Mouse (Mus musculus): Measurements from ENCODE around the gene Gpr18. TPM values are rescaled to one million over a fixed set of nuclear protein-coding genes. Genes with fewer than 3 reads are reported as not detected.

Gpr18 gene
- polyA plus RNA-seq, 1 experiment, result 8.3 TPM

DNA sequence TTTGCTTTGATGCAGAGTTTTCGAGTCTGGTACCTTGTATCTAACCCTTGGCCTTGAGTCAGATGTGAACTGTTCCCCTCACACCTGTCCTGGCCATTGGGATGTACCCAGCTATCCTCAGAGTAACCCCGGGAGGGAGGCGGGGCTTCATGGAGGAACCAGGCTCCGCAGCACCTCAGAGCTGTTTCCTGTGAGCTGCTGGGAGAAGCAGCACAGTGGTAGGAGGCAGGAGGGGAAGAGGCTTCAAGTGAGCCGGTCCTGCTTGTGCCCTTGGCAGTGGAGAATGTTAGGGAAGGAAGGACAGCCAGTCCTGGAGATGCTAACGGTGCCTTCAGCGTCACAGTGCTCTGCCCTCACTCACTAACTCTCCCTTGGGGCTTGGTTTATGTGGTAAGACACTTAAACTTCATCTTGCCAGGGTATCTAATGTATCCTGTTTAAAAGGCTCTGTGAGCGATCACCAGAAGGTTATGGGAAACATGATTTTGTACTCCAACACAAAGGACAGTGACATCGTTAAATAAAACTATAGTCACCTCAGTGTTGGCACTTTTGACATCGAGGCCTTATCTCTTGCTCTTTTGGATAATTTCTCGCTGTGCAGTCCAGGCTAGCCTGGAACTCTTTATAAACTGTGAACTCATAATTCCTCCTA is 22.1 kb upstream of the Gpr18 start:
- Histone ChIP-seq H3K4me3 (replicated peaks; ENCODE audit: extremely low read depth, low read depth, low read length) (no peak overlapping the region), H3K4me1 (ENCODE audit: control insufficient read depth, insufficient read depth, low read length) (0 out of 2 replicates have a peak, but pooled peaks cover 3% of the 10 kb centered on the region)
- WGBS, result 62% methylated on average over 11 of the region's 11 CpGs
- no peak for DNase-seq
- TF ChIP-seq CTCF (IDR thresholded peaks at IDR 0.05; ENCODE audit: insufficient read depth, low read length), result no peak
- TF ChIP-seq POLR2A (IDR thresholded peaks at IDR 0.05; ENCODE audit: borderline replicate concordance, extremely low read depth, low read depth, low read length), result peak; percentile 25; the same call in 1 of the 2 replicates

DNA sequence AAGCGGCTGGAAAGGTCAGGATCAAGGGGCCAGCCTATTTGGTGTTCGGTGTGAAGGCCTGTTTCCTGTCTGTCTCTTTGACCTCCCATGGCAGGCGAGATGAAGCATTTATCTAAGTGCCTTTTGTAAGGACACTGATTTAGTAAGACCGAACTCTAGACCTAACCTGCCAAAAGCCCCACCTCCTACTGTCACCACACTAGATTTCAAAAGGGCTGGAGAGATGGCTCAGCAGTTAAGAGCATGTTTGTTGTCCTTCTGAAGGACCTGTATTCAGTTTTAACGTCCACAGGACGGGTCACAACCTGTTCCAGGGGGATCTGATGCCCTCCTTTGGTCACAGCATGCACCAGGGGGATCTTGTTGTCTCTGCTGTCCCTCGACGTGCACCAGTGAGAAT is 21.3 kb upstream of the Gpr18 start:
- WGBS, result 75% methylated on average over 8 of the region's 8 CpGs
- Histone ChIP-seq H3K4me1 (ENCODE audit: control insufficient read depth, insufficient read depth, low read length) (peaks cover 6% of the 10 kb centered on the region), H3K4me3 (replicated peaks; ENCODE audit: extremely low read depth, low read depth, low read length) (no peak overlapping the region)
- DNase-seq, result no peak
- no peak for TF ChIP-seq POLR2A (IDR thresholded peaks at IDR 0.05; ENCODE audit: borderline replicate concordance, extremely low read depth, low read depth, low read length)
- TF ChIP-seq CTCF (IDR thresholded peaks at IDR 0.05; ENCODE audit: insufficient read depth, low read length), result no peak

DNA sequence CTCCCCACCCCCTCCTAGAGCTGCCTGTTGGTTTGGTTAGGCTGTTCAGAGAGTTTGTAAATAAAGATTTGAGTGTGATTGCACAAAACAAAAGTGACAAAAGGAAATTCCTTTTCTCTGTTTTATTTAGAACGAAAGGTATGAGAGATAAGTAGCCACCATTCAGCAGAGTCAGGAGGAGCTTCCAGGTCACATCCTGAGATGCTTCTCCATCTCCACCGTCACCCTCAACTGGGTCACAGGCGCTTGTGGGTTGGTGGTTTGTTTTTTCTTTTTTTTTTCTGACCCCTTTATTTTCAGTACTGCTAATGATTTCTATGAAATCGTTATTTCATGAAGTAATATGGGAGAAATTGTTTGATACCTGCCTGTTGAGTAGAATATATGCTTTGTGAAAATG is 20.8 kb upstream of the Gpr18 start:
- TF ChIP-seq POLR2A (IDR thresholded peaks at IDR 0.05; ENCODE audit: borderline replicate concordance, extremely low read depth, low read depth, low read length) (no peak), CTCF (IDR thresholded peaks at IDR 0.05; ENCODE audit: insufficient read depth, low read length) (no peak)
- DNase-seq, result no peak
- WGBS, result 89% methylated on average over 4 of the region's 4 CpGs
- no peak overlapping the region for H3K4me3 ChIP-seq (replicated peaks; ENCODE audit: extremely low read depth, low read depth, low read length)
- H3K4me1 ChIP-seq (ENCODE audit: control insufficient read depth, insufficient read depth, low read length), result peaks cover 8% of the 10 kb centered on the region

DNA sequence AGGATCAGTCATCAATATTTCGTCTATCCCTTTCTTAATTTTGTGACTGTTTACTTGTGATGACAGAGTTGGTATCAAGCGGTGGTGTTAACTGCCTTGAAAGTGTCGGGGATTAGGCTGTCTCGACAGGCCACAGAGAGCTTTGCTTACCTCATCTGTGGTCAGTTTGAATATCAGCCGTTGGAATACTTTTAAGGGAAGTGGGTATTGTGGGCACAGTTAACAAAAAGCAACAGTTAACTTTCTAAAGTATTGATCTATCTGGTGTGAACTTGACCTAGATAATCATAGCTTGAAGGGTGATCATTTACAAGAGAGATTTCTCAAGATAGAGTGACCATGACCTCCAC is 19.0 kb upstream of the Gpr18 start:
- H3K4me1 ChIP-seq (ENCODE audit: control insufficient read depth, insufficient read depth, low read length), result peaks cover 10% of the 10 kb centered on the region
- no peak overlapping the region for H3K4me3 ChIP-seq (replicated peaks; ENCODE audit: extremely low read depth, low read depth, low read length)
- TF ChIP-seq CTCF (IDR thresholded peaks at IDR 0.05; ENCODE audit: insufficient read depth, low read length) (no peak), POLR2A (IDR thresholded peaks at IDR 0.05; ENCODE audit: borderline replicate concordance, extremely low read depth, low read depth, low read length) (no peak)
- 77% methylated on average over 5 of the region's 5 CpGs for WGBS
- DNase-seq, result no peak

DNA sequence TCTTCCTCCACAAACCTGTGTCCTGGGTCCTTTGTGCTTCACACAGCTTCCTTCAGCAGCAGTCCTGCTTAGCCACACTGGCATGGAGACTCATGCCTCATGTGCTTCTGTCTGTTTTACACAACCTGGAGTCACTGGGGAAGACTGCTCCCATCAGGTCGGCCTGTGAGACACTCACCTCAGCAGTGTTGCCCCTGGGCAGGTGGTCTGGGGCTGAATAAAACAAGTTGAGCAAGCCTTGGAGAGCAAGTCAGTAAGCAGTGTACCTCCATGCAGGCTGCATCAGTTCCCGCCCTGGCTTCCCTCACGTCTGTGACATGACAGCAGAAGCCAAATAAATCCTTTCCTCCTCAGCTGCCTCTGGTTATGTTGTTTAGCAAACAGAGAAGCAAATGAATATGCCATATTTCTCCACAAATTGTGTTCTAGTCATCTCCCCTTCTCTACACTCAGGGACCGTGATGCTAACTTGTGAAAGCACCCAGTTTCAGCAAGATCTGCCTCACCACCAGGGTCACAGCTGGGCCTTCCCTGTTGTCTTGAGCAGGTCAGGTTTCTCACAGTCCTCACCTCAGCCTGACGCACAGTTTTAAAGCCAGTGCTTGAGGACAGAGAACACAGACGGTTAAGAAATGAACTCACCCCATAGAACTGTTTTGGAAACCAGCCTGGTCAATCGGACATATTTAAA is 18.5 kb upstream of the Gpr18 start:
- WGBS, result 87% methylated on average over 7 of the region's 7 CpGs
- TF ChIP-seq CTCF (IDR thresholded peaks at IDR 0.05; ENCODE audit: insufficient read depth, low read length) (no peak), POLR2A (IDR thresholded peaks at IDR 0.05; ENCODE audit: borderline replicate concordance, extremely low read depth, low read depth, low read length) (no peak)

DNA sequence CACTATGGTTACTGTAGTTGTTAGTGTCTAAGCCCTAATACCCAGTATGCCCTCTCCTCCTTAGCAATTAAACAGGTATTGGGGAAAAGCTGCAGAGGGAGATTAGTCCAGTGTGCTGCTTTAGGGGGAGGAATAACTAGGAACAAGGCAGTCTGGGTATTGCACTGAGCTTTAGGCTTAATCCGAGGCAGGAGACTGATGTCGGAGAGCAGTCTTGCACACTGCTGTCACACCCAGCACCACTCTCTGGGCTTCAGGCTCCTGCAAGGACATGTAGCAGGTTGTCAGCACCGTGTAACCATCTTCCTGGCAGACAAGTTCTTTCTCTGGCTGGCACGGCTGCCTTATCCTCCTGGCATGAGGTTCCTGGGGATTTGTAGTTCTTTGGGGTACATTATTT is 16.6 kb upstream of the Gpr18 start:
- H3K4me1 ChIP-seq (ENCODE audit: control insufficient read depth, insufficient read depth, low read length), result peaks cover 10% of the 10 kb centered on the region
- DNase-seq, result no peak
- WGBS, result 75% methylated on average over 4 of the region's 4 CpGs
- H3K4me3 ChIP-seq (replicated peaks; ENCODE audit: extremely low read depth, low read depth, low read length), result no peak overlapping the region
- TF ChIP-seq CTCF (IDR thresholded peaks at IDR 0.05; ENCODE audit: insufficient read depth, low read length) (no peak), POLR2A (IDR thresholded peaks at IDR 0.05; ENCODE audit: borderline replicate concordance, extremely low read depth, low read depth, low read length) (no peak)

More for the DNA sequence above, 18.5 kb upstream of the Gpr18 start:
- no peak for DNase-seq
- Histone ChIP-seq H3K4me1 (ENCODE audit: control insufficient read depth, insufficient read depth, low read length) (peaks cover 10% of the 10 kb centered on the region), H3K4me3 (replicated peaks; ENCODE audit: extremely low read depth, low read depth, low read length) (no peak overlapping the region)

DNA sequence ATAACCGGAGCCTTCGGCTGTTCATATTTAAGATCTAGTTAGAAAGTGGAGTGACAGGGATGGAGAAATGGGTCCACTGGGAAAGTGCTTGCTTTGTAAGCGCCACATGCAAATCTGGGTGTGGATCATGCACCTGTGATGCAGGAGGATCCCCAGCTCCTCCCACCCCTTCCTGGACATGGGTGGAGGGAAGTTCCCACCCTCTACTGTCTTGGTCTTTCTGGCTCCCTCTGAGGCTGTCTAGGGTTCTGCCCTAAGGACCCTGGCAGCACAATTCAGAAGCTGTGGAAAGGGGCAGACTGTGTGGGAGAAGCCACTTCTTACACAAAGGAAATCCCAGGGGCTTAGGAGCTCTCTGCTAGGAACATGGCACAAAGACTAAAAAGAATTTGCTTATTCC is 16.0 kb upstream of the Gpr18 start:
- Histone ChIP-seq H3K4me1 (ENCODE audit: control insufficient read depth, insufficient read depth, low read length) (peaks cover 10% of the 10 kb centered on the region), H3K4me3 (replicated peaks; ENCODE audit: extremely low read depth, low read depth, low read length) (no peak overlapping the region)
- 86% methylated on average over 3 of the region's 3 CpGs for WGBS
- no peak for TF ChIP-seq CTCF (IDR thresholded peaks at IDR 0.05; ENCODE audit: insufficient read depth, low read length)
- no peak for TF ChIP-seq POLR2A (IDR thresholded peaks at IDR 0.05; ENCODE audit: borderline replicate concordance, extremely low read depth, low read depth, low read length)
- no peak for DNase-seq

DNA sequence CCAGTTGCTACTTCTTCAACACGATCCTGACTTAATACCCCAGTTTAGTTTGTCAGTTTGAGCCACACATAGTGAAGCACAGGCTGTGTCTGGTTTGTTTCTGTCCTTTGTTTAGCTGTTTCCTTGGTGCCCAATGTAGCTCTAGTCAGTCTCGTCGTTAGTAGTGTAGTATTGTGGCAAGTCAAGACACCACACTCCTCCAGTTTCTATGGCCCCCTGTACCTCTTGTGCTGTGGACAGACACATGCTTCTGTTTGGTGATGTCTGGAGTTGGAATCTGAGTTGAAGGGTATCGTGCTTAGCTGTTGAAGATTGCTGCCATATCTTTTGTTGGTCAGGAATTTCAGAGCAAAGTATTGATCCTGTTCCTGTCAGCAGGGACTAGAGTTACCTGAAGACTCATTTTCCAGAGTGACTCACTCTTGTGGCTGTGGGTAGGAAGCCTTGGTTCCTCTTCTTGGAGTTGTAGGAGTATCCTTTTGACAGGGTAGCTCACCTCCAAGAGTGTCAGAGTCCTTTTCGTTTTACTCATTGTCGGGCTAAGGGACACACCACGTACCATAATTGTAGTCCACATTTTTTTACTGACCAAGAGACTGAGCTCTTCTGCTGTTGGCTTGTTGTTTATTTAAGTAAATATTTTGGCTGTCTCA is 15.3 kb upstream of the Gpr18 start:
- no peak for DNase-seq
- Histone ChIP-seq H3K4me1 (ENCODE audit: control insufficient read depth, insufficient read depth, low read length) (peaks cover 10% of the 10 kb centered on the region), H3K4me3 (replicated peaks; ENCODE audit: extremely low read depth, low read depth, low read length) (no peak overlapping the region)
- TF ChIP-seq CTCF (IDR thresholded peaks at IDR 0.05; ENCODE audit: insufficient read depth, low read length) (no peak), POLR2A (IDR thresholded peaks at IDR 0.05; ENCODE audit: borderline replicate concordance, extremely low read depth, low read depth, low read length) (no peak)
- WGBS, result 44% methylated on average over 7 of the region's 7 CpGs

DNA sequence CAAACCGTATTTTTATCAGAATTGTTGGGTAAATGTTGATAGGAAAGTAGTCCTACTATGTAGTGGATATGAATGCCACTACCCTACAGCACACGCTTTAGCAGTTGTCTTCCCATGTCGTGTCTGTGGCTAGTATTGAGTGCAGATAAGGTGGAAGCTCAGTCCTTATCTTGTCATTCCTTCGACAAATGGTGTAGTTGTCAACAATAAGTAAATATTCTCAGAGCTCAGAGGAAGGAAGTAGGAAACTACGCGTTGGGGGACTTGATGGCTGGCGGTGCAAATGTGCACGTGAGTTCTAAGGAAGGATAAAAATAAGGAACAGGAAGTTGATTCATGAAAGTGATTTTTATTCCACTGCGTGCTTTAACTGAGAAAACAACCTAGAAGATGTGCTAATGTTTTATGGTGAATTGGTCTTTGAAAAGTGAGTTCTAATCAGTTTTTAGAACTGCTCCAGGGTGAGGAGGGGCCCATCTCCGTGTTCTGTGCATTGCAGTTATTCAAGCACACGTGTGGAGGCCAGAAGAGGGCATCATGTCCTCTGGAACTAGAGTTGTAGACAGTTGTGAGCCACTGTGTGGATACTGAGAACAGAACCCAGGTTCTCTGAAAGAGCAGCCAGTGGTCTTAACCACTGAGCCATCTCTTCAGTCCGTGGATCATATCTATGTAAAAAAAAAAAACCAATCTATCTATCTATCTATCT is 13.8 kb upstream of the Gpr18 start:
- H3K4me3 ChIP-seq (replicated peaks; ENCODE audit: extremely low read depth, low read depth, low read length), result no peak overlapping the region
- peaks cover 10% of the 10 kb centered on the region for H3K4me1 ChIP-seq (ENCODE audit: control insufficient read depth, insufficient read depth, low read length)
- 38% methylated on average over 12 of the region's 12 CpGs for WGBS
- TF ChIP-seq POLR2A (IDR thresholded peaks at IDR 0.05; ENCODE audit: borderline replicate concordance, extremely low read depth, low read depth, low read length) (no peak), CTCF (IDR thresholded peaks at IDR 0.05; ENCODE audit: insufficient read depth, low read length) (no peak)
- no peak for DNase-seq
